Mouse (Mus musculus): ENCODE results near the gene Cers6.

Cers6 gene

GRCm38 (mm10) chr2:69119718-69120117, 258.5 kb downstream of the Cers6 start:
- no peak for DNase-seq (ENCODE audit: low spot score)

- no peak for DNase-seq (ENCODE audit: low spot score)
Measured at GRCm38 (mm10) chr2:69121681-69122080, 260.4 kb downstream of the Cers6 start.

DNA sequence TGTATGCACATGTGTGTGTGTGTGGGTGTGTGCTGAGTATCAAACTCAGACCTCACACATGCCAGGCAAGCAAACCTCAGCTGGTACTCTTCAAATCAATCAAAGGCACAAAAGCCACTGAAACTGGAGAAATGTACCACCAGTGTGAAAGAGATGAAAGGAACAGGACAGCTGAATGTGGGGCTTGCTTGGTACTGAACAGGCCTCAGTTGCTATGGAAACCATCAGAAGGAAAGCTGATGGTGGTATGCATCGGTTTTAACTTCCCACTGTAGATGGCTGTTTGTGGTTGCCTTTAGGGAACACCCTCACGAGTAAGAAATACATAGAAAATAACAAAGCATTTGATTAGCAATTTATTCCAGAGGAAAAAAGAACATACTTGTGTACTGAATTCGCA, 264.2 kb downstream of the Cers6 start:
- DNase-seq (ENCODE audit: low spot score) = no peak

- DNase-seq (ENCODE audit: low spot score) = no peak
Measured at GRCm38 (mm10) chr2:69128321-69128720, 267.1 kb downstream of the Cers6 start.

- no peak for DNase-seq (ENCODE audit: low spot score)
Measured at GRCm38 (mm10) chr2:69128921-69129395, 267.7 kb downstream of the Cers6 start.

- DNase-seq (ENCODE audit: low spot score) = no peak
Measured at GRCm38 (mm10) chr2:69129425-69130210, 268.4 kb downstream of the Cers6 start.

DNA sequence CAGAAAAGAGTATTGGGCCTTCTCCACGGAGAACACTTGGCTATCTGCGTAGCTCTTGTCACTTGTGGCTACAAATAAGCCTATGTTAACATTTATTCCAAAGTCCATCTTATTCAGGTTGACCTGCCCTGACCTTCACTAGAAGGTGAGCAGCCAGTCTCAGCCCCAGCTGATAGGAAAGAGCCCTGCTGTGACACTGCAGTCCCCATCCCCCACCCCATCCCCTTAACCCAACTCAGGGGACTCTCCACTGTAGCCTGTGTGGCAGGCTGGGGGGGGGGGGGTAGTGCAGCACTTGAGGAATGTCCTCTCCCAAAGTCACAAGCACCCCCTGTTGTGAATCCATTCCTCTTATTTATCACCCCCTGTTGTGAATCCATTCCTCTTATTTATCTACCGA, 270.8 kb downstream of the Cers6 start:
- no peak for DNase-seq (ENCODE audit: low spot score)

DNA sequence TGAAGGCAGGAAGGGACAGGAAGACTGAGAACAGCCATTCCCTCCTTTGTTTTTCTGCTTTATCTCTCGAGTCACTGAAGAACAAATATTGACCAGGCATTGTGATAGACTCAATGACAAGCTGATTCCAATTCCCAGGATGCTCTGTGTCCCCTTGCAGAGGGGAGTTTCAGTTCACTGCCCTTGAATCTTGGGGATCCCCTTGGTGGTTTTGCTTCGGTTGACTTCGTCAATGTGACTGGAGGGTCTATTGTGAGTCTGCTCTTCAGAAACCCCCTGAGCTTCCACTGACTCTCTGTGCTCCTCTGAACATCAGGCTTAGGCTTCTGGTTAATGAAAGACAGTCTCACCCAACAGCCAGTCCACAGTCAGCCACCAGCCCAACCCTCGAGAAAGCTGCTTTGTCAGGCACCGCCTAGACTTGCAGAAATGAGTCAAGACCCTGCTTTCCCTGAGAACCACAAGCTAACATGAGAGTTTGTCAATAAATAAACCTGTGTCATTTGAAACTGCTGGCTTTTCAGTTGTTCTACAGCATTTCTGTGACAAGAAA, 271.3 kb downstream of the Cers6 start:
- no peak for DNase-seq (ENCODE audit: low spot score)

- DNase-seq (ENCODE audit: low spot score) = no peak
Measured at GRCm38 (mm10) chr2:69134186-69134585, 272.9 kb downstream of the Cers6 start.

DNA sequence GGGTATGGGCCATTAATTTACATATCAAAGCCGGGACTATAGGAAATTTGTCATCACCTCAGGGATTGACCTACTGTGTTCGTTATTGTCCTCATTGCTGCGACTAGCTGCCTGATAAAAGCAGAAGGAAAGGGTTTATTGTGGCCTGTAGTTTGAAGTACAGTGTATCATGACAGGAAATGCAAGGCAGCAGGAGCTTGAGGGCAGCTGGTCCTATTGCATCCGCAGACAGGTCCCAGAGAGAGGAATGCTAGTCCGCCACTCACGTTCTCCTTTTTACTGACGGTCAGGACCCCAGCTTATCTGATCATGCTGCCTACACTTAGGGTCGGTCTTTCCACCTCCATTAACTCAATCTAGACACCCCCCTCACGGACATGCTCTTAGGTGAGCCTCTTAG, 273.7 kb downstream of the Cers6 start:
- no peak for DNase-seq (ENCODE audit: low spot score)

DNA sequence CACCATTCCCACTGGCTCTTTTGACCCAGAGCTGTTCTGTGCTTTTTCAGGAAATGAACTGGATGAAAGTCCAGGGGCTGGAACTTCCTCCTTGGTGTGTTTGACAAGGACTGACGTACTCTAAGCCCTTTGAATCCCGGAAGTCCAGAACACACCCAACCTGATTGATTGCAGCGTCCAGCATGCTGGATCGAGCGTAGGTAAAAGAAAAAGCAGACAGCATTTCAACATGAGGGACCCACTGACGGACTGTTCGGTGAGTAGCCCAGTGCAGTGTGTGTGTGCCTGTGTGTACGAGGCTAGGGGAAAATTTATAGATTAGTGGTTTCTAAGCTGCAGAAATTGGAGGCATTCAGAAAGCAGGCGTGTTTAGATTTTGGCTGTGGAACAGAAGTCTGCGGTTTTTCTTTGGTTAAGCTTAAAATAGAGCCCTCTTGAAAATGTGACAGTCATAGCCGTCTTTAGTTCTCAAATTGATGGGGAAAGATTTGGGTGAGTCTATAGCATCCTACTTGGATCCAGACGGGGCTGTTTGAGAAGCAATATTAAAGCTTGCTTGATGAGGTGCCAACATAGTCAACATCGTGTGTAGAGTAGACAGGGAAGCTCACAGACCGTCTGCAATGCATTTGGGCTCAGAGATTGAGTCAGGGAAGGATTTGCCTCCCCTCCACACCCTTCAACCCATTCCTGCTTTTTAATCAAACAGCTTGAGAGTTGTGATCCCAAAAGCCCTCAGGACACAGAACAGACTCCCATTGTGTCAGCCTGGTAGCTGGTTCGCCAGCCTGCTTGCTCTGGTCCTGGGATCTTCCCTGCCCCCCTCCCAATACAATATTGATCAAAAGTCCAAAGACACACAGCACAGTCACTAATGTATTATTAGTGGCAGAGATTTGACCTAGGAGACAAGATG, 274.7 kb downstream of the Cers6 start, which contains the start of gene Nostrin:
Nostrin (plus strand) TSS at position 140 of the 916 bp plus-strand sequence.
- DNase-seq (ENCODE audit: low spot score) = no peak

DNA sequence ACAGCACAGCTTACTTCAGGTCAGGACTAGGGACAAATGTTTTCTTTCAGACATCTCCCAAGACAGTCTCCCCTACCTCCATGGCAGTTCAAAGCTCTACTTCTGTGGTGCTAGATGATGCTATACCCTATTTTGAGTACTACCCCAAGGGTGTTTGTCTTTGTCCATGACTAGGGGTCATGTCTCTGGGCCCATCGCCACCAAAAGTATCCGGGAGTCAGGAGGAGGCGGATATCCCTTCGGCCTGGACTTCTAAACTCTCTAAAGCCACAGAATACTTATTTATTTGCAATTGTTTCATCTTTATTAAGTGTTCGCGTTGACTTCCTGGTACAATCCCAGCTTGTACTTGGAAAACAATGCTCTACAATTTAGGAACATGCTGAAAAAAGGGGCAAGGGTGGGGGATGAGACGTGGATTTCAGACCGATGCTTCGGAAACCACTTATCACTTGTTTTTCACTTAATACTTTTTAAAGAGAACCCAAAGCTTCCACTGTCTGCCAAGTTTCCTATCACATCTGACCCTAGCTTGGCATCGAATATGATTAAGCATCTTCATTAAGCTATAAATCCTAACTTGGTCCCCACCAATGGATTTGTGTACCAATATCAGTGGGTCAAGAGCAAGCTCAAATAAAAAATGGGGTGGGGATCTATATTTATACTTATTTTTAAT, 276.3 kb downstream of the Cers6 start:
- no peak for DNase-seq (ENCODE audit: low spot score)

DNA sequence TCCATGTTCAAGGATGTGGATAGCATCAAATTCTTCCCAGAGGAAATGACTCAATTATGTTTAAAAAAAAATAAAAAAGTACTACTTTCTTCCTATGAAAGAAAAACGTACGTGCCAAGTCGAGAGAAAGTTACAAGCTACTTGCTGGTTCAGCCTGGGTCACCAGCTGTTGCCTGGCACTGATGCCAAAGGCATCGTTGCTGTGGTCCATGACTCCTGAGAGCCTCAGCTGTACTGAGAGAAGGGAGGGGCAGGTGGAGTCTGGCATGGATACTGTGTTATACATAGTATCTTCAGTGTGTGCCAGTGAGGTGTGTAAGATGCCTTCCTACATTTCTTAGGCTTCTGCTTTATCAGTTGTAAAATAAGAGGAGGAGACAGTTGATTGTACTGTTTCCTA, 277.5 kb downstream of the Cers6 start:
- DNase-seq (ENCODE audit: low spot score) = no peak

DNA sequence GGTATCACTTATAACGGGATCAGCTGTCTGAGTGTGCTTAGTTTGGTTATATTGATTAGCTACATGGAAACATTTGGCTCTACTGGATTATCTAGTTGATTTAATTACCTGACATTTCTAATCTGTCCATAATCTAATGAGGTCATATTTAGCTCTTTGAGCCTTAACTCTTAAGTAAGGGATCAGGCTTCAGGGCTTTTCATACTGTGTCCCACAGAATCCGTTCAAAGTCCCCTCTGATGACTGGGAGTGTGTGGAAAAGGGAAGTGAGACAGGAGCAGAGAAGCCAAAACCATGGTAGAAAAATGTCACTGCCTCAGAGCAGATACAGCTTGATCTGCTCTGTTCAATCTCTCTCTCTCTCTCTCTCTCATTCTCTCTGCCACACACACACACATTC, 279.0 kb downstream of the Cers6 start:
- DNase-seq (ENCODE audit: low spot score) = no peak

GRCm38 (mm10) chr2:69140816-69141215, 279.6 kb downstream of the Cers6 start:
- DNase-seq (ENCODE audit: low spot score) = no peak

GRCm38 (mm10) chr2:69148691-69149090, 287.4 kb downstream of the Cers6 start:
- no peak for DNase-seq (ENCODE audit: low spot score)

GRCm38 (mm10) chr2:69149154-69149553, 287.9 kb downstream of the Cers6 start:
- DNase-seq (ENCODE audit: low spot score) = peak; percentile 9

DNA sequence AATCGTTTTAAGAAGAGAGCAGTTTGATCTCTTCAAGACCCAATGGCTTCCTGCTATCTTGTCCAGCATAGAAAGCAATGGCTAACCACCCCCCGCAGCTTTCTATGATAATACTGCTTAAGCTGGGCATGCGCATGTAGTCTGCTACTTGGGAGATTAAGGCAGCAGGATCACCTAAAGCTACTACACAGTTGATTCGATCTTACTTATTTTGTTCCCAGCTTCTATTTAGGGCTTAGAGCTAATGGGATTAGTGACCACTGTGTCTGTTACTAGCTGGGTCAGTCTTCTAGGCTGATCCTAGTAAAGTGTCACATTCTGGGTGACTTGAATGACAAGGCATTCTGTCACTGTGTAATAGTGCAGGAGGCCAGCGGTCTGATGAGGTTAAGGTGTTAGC, 289.6 kb downstream of the Cers6 start:
- DNase-seq (ENCODE audit: low spot score) = no peak

- no peak for DNase-seq (ENCODE audit: low spot score)
Measured at GRCm38 (mm10) chr2:69155861-69156260, 294.6 kb downstream of the Cers6 start.

DNA sequence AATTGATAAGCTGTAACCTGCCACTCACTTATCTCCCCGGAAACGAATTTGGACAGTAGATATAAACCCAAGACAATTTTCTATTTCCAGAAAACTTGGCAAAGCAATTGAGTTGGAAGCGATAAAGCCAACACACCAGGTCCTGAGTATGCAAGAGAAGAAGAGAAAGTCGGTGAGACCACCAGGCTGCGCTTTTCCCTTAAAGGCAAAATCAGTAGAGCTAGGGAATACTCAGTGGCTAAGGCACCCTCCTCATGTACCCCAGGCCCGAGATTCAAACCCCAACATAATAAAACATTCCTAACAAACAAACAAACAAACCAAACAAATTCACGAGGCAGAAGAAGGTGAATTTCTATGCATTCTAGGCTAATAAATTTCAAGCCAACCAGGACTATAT, 295.0 kb downstream of the Cers6 start:
- DNase-seq (ENCODE audit: low spot score) = no peak

- DNase-seq (ENCODE audit: low spot score) = no peak
Measured at GRCm38 (mm10) chr2:69158907-69159306, 297.7 kb downstream of the Cers6 start.
